Mouse (Mus musculus) intestine, postnatal 0 days (tissue): ENCODE results near the gene Myh6. TPM values are rescaled to one million over a fixed set of nuclear protein-coding genes. Genes with fewer than 3 reads are reported as not detected.
"Not testable (repeated sequence)": the region's sequence is repeated elsewhere in the genome, so short reads cannot be mapped to it uniquely, and the experiment has no call there.

Experiments
- ATAC-seq: fragments of 200-750 bp; cut with Nextera tagmentation; 2 replicates; pipeline ENCODE4 v1.8.0; 2017; ENCODE audit warnings: mild to moderate bottlenecking, moderate TSS enrichment, moderate library complexity
- H3K27ac ChIP-seq: fragments of 300-500 bp; sonication (generic); 2 replicates; pipeline ENCODE4 v1.5.1; 2014; ENCODE audit warnings: mild to moderate bottlenecking, low read depth, low read length, moderate library complexity
- H3K27me3 ChIP-seq: fragments of 300-500 bp; sonication (generic); replicated peaks from 2 replicates; pipeline ENCODE4 v1.6.1; 2014; ENCODE audit warnings: low read length, mixed read lengths; ENCODE audit not compliant: control insufficient read depth, insufficient read depth
- H3K36me3 ChIP-seq: fragments of 300-500 bp; sonication (generic); 2 replicates; pipeline ENCODE4 v1.6.1; 2014; ENCODE audit warnings: mild to moderate bottlenecking, moderate library complexity; ENCODE audit not compliant: control insufficient read depth, insufficient read depth
- H3K4me1 ChIP-seq: fragments of 300-500 bp; sonication (generic); replicated peaks from 2 replicates; pipeline ENCODE4 v1.6.1; 2014; ENCODE audit warnings: antibody characterized with exemption, low read length, mixed read lengths; ENCODE audit not compliant: control insufficient read depth, insufficient read depth
- H3K4me2 ChIP-seq: fragments of 300-500 bp; sonication (generic); replicated peaks from 2 replicates; pipeline ENCODE4 v1.6.1; 2014; ENCODE audit warnings: low read depth, mild to moderate bottlenecking, moderate library complexity
- H3K4me3 ChIP-seq: fragments of 300-500 bp; sonication (generic); 2 replicates; pipeline ENCODE4 v1.5.1; 2014; ENCODE audit warnings: low read depth, low read length
- H3K9ac ChIP-seq: fragments of 300-500 bp; sonication (generic); 2 replicates; pipeline ENCODE4 v1.6.1; 2014; ENCODE audit warnings: mild to moderate bottlenecking, low read depth, low read length
- H3K9me3 ChIP-seq: fragments of 300-500 bp; sonication (generic); 2 replicates; pipeline ENCODE4 v1.6.1; 2016; ENCODE audit warnings: mixed run types; ENCODE audit not compliant: control insufficient read depth
- CTCF ChIP-seq: sonication (generic); IDR thresholded peaks from 2 replicates; pipeline ENCODE4 v1.5.1; 2016; ENCODE audit warnings: low read depth, mild to moderate bottlenecking, control low read depth, antibody characterized with exemption, moderate library complexity
- WGBS: fragments of 180-500 bp; shearing (Covaris S2); extraction: QIAGEN DNeasy Blood & Tissue Kit; methylation state at CpG from one replicate; pipeline ENCODE4 v1.1.7; 2014; 5-methylcytosine and 5-hydroxymethylcytosine counted together
- polyA plus RNA-seq: library from polyadenylated mRNA; unstranded; fragments of >200 nt; fragmentation: Nextera tagmentation; extraction: Ambion mirVana; gene quantifications from 2 replicates; pipeline ENCODE4 v1.2.1, GENCODE M21; 2015

Gene Myh6
- polyA plus RNA-seq, 1 experiment from 2014 or later: 0.53 TPM

DNA sequence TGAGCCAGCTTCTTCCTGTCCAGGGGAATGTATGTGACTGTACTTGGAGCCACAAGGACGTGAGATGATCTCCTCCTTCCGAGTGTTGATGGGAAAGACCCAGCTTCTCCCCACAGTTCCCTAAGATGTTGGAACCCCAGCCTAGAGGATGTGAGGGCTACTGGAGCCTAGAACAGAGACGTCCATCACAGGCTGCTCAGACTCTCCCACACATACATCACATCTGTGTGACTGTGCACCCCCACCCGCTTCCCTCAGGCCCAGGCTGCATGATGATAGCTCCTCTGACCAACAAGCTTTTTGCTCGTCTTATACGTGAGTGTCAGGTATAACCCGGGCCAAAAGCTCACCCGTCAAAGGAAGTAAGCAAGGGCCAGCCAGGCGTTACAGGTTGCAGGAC lies 17.9 kb downstream of the Myh6 start:
- 82% methylated on average over 9 of the region's 9 CpGs for WGBS
- Histone ChIP-seq H3K27ac (no peak overlapping the region), H3K9me3 (no peaks in the 10 kb centered on the region), H3K4me2 (no peak overlapping the region), H3K27me3 (no peaks in the 10 kb centered on the region), H3K9ac (no peak overlapping the region), H3K4me3 (no peak overlapping the region), H3K36me3 (no peaks in the 10 kb centered on the region), H3K4me1 (no peaks in the 10 kb centered on the region)
- no peak for TF ChIP-seq CTCF
- no peak for ATAC-seq

DNA sequence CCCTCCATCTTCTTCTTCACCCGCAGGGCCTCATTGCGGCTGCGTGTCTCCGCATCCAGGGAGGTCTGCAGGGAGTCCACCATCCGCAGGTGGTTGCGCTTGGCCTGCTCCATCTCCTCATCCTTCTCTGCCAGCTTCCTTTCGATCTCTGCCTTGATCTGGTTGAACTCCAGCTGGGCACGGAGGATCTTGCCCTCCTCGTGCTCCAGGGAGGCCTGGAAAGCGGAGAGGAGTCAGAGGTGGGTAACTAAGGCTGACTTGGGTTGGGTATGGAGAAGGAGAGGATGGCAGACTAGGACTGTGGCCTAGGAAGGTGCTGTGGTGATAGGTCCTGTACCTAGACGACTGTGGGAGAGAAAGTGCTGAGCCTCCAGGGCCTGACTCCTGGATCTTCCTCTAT lies 19.7 kb downstream of the Myh6 start:
- not testable (repeated sequence) for ATAC-seq
- WGBS: 91% methylated on average over 9 of the region's 11 CpGs

DNA sequence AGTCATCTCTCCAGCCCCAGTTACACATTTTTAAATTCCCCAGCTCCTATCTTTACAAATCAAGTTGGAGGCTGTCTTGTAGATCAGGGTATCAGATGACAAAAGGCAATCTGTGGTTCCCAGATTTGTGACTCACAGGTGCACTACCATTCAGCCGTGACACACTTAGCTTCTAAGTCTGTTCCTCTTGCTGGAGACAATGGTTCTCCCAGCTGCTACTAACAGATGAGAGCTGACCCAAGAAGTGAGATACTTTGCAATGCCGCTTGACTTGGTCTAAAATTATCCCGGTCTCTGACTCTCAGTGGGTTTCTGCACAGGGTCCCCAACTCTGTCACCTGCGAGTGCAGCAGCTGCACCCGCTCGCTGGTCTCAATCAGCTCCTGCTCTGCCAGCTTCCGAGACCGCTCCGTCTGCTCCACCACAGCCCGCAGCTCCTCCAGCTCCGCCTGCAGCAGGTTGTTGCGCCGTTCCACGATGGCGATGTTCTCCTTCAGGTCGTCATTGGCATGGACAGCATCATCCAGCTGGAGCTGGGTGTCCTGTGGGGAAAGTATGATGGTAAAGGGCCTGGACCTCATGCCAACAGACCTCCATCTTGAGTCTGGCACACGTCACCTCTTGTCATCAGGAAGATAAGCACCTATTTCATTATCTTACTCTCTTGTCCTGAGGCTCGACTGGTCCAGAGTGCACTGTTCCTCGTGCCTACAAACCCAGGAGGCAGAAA lies 20.6 kb downstream of the Myh6 start:
- Histone ChIP-seq H3K9ac (no peak overlapping the region), H3K4me2 (no peak overlapping the region), H3K4me1 (no peaks in the 10 kb centered on the region), H3K36me3 (no peaks in the 10 kb centered on the region), H3K27me3 (no peaks in the 10 kb centered on the region), H3K9me3 (no peaks in the 10 kb centered on the region), H3K4me3 (no peak overlapping the region), H3K27ac (no peak overlapping the region)
- ATAC-seq: no peak
- TF ChIP-seq CTCF: no peak
- 72% methylated on average over 19 of the region's 19 CpGs for WGBS

More for the DNA sequence above, 19.7 kb downstream of the Myh6 start:
- H3K9ac ChIP-seq, H3K4me2 ChIP-seq, H3K4me1 ChIP-seq, H3K36me3 ChIP-seq, H3K4me3 ChIP-seq, H3K27ac ChIP-seq, H3K27me3 ChIP-seq, H3K9me3 ChIP-seq: not testable (repeated sequence)

DNA sequence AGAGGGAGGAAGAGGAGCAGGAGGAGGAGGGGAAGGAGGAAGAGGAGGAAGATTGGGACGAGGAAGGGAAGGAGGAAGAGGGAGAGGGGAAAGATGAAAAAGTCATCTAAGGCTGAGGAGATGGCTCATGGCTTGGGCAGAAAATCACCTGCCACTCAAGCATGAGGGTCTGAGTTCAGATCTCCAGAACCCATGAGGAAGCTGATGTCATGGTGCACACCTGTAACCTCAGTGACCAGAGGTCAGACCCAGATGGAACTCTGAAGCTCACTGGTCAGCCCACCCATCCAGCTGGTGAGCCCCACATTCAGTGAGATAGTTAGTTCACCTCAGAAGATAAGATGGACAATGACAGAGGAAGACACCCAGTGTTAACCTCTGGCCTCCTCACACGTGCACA lies 21.8 kb downstream of the Myh6 start:
- Histone ChIP-seq H3K9me3 (no peaks in the 10 kb centered on the region), H3K4me2 (no peak overlapping the region), H3K27me3 (no peaks in the 10 kb centered on the region), H3K36me3 (no peaks in the 10 kb centered on the region), H3K4me1 (no peaks in the 10 kb centered on the region), H3K4me3 (no peak overlapping the region), H3K9ac (no peak overlapping the region), H3K27ac (no peak overlapping the region)
- WGBS: 69% methylated on average over 2 of the region's 2 CpGs
- ATAC-seq: no peak
- TF ChIP-seq CTCF: no peak

DNA sequence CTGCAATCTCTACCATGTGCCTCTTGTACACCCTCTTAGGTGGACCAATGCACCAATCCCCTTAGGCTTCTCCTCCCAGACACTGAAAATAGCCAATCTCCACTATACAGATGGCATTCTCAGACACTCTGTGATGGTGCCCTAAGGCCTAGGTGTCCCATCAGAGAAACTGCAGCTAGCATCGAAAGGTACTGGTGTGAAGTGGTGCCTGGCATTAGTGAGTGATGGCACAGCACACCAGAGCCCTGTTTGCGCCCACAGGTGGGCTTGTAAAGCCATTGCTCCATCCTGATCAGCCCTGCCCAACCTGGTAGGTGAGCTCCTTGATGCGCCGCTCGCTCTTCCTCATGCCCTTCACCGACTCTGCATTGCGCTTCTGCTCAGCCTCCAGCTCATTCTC lies 22.8 kb downstream of the Myh6 start:
- WGBS: 87% methylated on average over 7 of the region's 7 CpGs
- Histone ChIP-seq H3K36me3 (no peaks in the 10 kb centered on the region), H3K4me3 (no peak overlapping the region), H3K9me3 (no peaks in the 10 kb centered on the region), H3K27ac (no peak overlapping the region), H3K27me3 (no peaks in the 10 kb centered on the region), H3K4me2 (no peak overlapping the region), H3K9ac (no peak overlapping the region), H3K4me1 (no peaks in the 10 kb centered on the region)
- no peak for TF ChIP-seq CTCF
- no peak for ATAC-seq

DNA sequence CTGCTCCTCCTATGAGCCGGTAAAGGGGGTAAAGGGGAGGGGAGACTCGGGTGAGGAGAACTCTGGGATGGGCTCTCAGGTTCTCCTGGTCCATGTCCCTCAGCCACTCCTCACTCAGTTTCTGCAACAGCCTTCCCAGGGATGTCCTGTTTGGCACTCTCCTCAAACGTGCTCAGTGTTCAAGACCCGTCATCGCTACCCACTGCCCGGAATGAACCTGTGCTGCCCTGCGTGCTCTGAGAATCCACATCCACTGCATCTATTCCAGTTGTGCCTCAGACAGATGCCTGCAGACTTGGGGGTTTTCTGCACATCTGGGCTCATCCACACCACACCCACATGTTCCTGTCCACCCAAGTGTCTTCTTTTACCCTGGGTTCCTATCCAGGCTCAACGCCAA lies 24.2 kb downstream of the Myh6 start:
- no peak for ATAC-seq
- 87% methylated on average over 8 of the region's 8 CpGs for WGBS

More for the DNA sequence above, 24.2 kb downstream of the Myh6 start:
- no peaks in the 10 kb centered on the region for H3K27me3 ChIP-seq
- H3K9ac ChIP-seq: no peak overlapping the region
- H3K27ac ChIP-seq: no peak overlapping the region
- H3K4me3 ChIP-seq: no peak overlapping the region
- no peaks in the 10 kb centered on the region for H3K4me1 ChIP-seq
- H3K36me3 ChIP-seq: no peaks in the 10 kb centered on the region
- TF ChIP-seq CTCF: no peak
- no peaks in the 10 kb centered on the region for H3K9me3 ChIP-seq
- no peak overlapping the region for H3K4me2 ChIP-seq
